Mouse (Mus musculus) frontal cortex, postnatal 36 days (tissue): Measurements from ENCODE around the gene Atp2c2.

Experiments
- DNase-seq, 2 experiments: peaks; one replicate each; pipeline ENCODE4 v3.0.0; 2022; ENCODE audit warnings: low spot score in 2 of 2

Atp2c2 gene

GRCm38 (mm10) chr8:119784676-119785075 is 84.9 kb downstream of the Atp2c2 start:
- no peak for DNase-seq

GRCm38 (mm10) chr8:119785764-119786405 is 86.1 kb downstream of the Atp2c2 start:
- no peak for DNase-seq

GRCm38 (mm10) chr8:119786871-119787270 is 87.1 kb downstream of the Atp2c2 start:
- DNase-seq, result no peak

GRCm38 (mm10) chr8:119787341-119787740 is 87.5 kb downstream of the Atp2c2 start:
- DNase-seq, result no peak

GRCm38 (mm10) chr8:119788607-119789381 is 89.0 kb downstream of the Atp2c2 start:
- DNase-seq, result no peak

GRCm38 (mm10) chr8:119789581-119789980 is 89.8 kb downstream of the Atp2c2 start:
- DNase-seq, result no peak

GRCm38 (mm10) chr8:119791804-119792704 is 92.2 kb downstream of the Atp2c2 start:
- no peak for DNase-seq

GRCm38 (mm10) chr8:119794689-119795088 is 94.9 kb downstream of the Atp2c2 start:
- DNase-seq, result no peak

- DNase-seq, result no peak
These were observed 95.8 kb downstream of the Atp2c2 start for GRCm38 (mm10) chr8:119795651-119796050.

- peak in 1 of 2 experiments; percentile 50 for DNase-seq
These were observed 98.6 kb downstream of the Atp2c2 start for GRCm38 (mm10) chr8:119798170-119798964.

GRCm38 (mm10) chr8:119798965-119799264 is 99.1 kb downstream of the Atp2c2 start:
- DNase-seq, result peak in 1 of 2 experiments; percentile 60

- DNase-seq, result peak in 1 of 2 experiments; percentile 65
These were observed 101.4 kb downstream of the Atp2c2 start for GRCm38 (mm10) chr8:119801168-119801567.

- DNase-seq, result no peak
These were observed 102.8 kb downstream of the Atp2c2 start for GRCm38 (mm10) chr8:119802592-119802991.

GRCm38 (mm10) chr8:119805275-119805674 is 105.5 kb downstream of the Atp2c2 start:
- no peak for DNase-seq

- peak; percentile 78 to 82 for DNase-seq
These were observed 106.8 kb downstream of the Atp2c2 start for GRCm38 (mm10) chr8:119806422-119807263.
